In genomic region chr10:117441121-117441978, GRCm38 (mm10) we compare ENCODE assay signal across 14 mouse cellular contexts.
DNase-seq lines count a peak whose midpoint lies in the region; ATAC-seq and TF ChIP-seq lines count a peak whose summit lies in the region.
"Had no signal": no experiment of that assay in that cellular context is flagged by ENCODE, and none has a peak within 500 bp of the region (broad histone marks: within the 10 kb centered on the region; RNA-seq: fewer than 3 reads in every experiment).

No protein-coding gene starts in this region.

- H3K9ac ChIP-seq in forebrain, postnatal 0 days: peak overlapping the region; percentile 22; the same call in 1 of the 2 replicates
- H3K9ac ChIP-seq: intestine, embryonic 15.5 days; liver, embryonic 12.5 days had no signal

- ATAC-seq in forebrain, postnatal 0 days: peak; percentile 69
- ATAC-seq in erythroblast, adult 5-6 weeks (replicated peaks; ENCODE audit: low FRiP score, poor library complexity, severe bottlenecking): no peak
- ATAC-seq: activated CD4-positive, CD25-positive, alpha-beta regulatory T cell, adult 4 months; intestine, embryonic 15.5 days; liver, embryonic 12.5 days had no signal

- no peaks in the 10 kb centered on the region for H3K27me3 ChIP-seq in forebrain, postnatal 0 days (ENCODE audit: insufficient read depth, low read length)
- peaks cover 68% of the 10 kb centered on the region for H3K27me3 ChIP-seq in midbrain, embryonic 10.5 days (ENCODE audit: low read depth, poor library complexity, severe bottlenecking)
- H3K27me3 ChIP-seq: intestine, embryonic 15.5 days; liver, embryonic 12.5 days had no signal

- no peaks in the 10 kb centered on the region for H3K4me1 ChIP-seq in forebrain, postnatal 0 days (ENCODE audit: insufficient read depth)
- peaks cover 22% of the 10 kb centered on the region for H3K4me1 ChIP-seq in midbrain, embryonic 10.5 days
- H3K4me1 ChIP-seq: intestine, embryonic 15.5 days; liver, embryonic 12.5 days had no signal

- no peaks in the 10 kb centered on the region for H3K9me3 ChIP-seq in forebrain, postnatal 0 days (ENCODE audit: low read length)
- peaks cover 17% of the 10 kb centered on the region for H3K9me3 ChIP-seq in midbrain, embryonic 10.5 days (replicated peaks)
- H3K9me3 ChIP-seq: intestine, embryonic 15.5 days had no signal

- peak overlapping the region; percentile 19 for H3K4me3 ChIP-seq in forebrain, postnatal 0 days (ENCODE audit: low read depth, low read length)
- H3K4me3 ChIP-seq in midbrain, embryonic 10.5 days: peak overlapping the region; percentile 44
- H3K4me3 ChIP-seq: intestine, embryonic 15.5 days; liver, embryonic 12.5 days had no signal

- TF ChIP-seq CTCF in brain, embryonic 14.5 days (IDR thresholded peaks at IDR 0.05; ENCODE audit: borderline replicate concordance, extremely low read depth, insufficient read depth, insufficient read length): no peak
- no peak for TF ChIP-seq CTCF in forebrain, postnatal 0 days (IDR thresholded peaks at IDR 0.05; ENCODE audit: low read depth)

- 3% methylated on average over 24 of the region's 24 CpGs for WGBS in forebrain, postnatal 0 days
- WGBS in midbrain, embryonic 10.5 days: 8% methylated on average over 24 of the region's 24 CpGs

- H3K27ac ChIP-seq in forebrain, postnatal 0 days (ENCODE audit: low read depth, low read length): no peak overlapping the region
- H3K27ac ChIP-seq in midbrain, embryonic 10.5 days (replicated peaks): peak overlapping the region; percentile 64
- H3K27ac ChIP-seq: intestine, embryonic 15.5 days; liver, embryonic 12.5 days had no signal

- DNase-seq in embryo, embryonic 11 days: peak; percentile 47
- DNase-seq in embryo, embryonic 9.5 days (ENCODE audit: extremely low spot score): no peak
- DNase-seq in brain, embryonic 14.5 days (ENCODE audit: low read depth): peak; percentile 83
- DNase-seq in forebrain, postnatal 0 days: peak; percentile 36
- peak; percentile 64 for DNase-seq in midbrain, embryonic 10.5 days (ENCODE audit: low spot score)
- DNase-seq in gastrocnemius, postnatal 4 days (ENCODE audit: low spot score in 2 of 2): no peak
- DNase-seq in kidney, postnatal 36 days: no peak
- DNase-seq: gastrocnemius, postnatal 10 days; lung, postnatal 4 days had no signal

- TF ChIP-seq POLR2A in brain, embryonic 14.5 days (IDR thresholded peaks at IDR 0.05; ENCODE audit: borderline replicate concordance, extremely low read depth, insufficient read depth, insufficient read length, poor library complexity, severe bottlenecking): no peak

- peak overlapping the region; percentile 38 for H3K4me2 ChIP-seq in forebrain, postnatal 0 days (ENCODE audit: low read depth)
- H3K4me2 ChIP-seq: intestine, embryonic 15.5 days; liver, embryonic 12.5 days had no signal

- no peaks in the 10 kb centered on the region for H3K36me3 ChIP-seq in forebrain, postnatal 0 days (ENCODE audit: insufficient read depth)
- no peaks in the 10 kb centered on the region for H3K36me3 ChIP-seq in midbrain, embryonic 10.5 days
- H3K36me3 ChIP-seq: G1E; intestine, embryonic 15.5 days; liver, embryonic 12.5 days had no signal

Comparison
In these comparisons a context has a peak if more than half of its experiments do, and no peak if none do; other contexts are left out.
1. DNase-seq: peak in embryo, embryonic 11 days (single experiment), brain, embryonic 14.5 days (single experiment), forebrain, postnatal 0 days (single experiment) and midbrain, embryonic 10.5 days (single experiment); none in embryo, embryonic 9.5 days (single experiment), gastrocnemius, postnatal 4 days (0 of 2) and kidney, postnatal 36 days (0 of 2).